Comparison of ENCODE assay signal across 8 mouse cellular contexts in genomic region chr19:10395174-10395573, GRCm38 (mm10). TPM values are rescaled to one million over a fixed set of nuclear protein-coding genes. Genes with fewer than 3 reads are reported as not detected.
A peak's percentile ranks its signal among the peaks of the same experiment; 100 is the strongest.
DNase-seq lines count a peak whose midpoint lies in the region; ATAC-seq lines count a peak whose summit lies in the region.

No protein-coding gene starts in this region.

- DNase-seq in cerebellum, adult 11 months, result peak; percentile 42
- DNase-seq in A20 (ENCODE audit: low read depth, low spot score), result peak; percentile 29
- DNase-seq in embryo, embryonic 9.5 days (ENCODE audit: extremely low spot score), result peak; percentile 53
- DNase-seq in lung, postnatal 10 days, result peak; percentile 28
- no peak for DNase-seq in gastrocnemius, adult 8-10 months (ENCODE audit: low spot score in 2 of 2)
- DNase-seq in thymus, postnatal 14 days, result no peak

- ATAC-seq in cerebellum, adult (ENCODE audit: insufficient number of reproducible peaks, low FRiP score, low TSS enrichment), result no peak
- no peak for ATAC-seq in erythroblast, adult 5-6 weeks (replicated peaks; ENCODE audit: low FRiP score, poor library complexity, severe bottlenecking)

RNA-seq across cellular contexts. Expression of gene Syt7, which starts 6.3 kb away (rescaled TPM):
- total RNA-seq in erythroblast, adult 5-6 weeks (2015; ENCODE audit: low replicate concordance), result not detected in 2 replicates
- total RNA-seq in erythroblast, adult 5-6 weeks (2017; ENCODE audit: low replicate concordance), result not detected in 2 replicates
- 1 to 10 TPM; 1.7 to 3.9 (median 2.8) TPM for total RNA-seq in gastrocnemius, adult 8-10 months (2022)

Comparison
In these comparisons a context has a peak if more than half of its experiments do, and no peak if none do; other contexts are left out.
1. DNase-seq: peak in cerebellum, adult 11 months (single experiment), A20 (single experiment), embryo, embryonic 9.5 days (single experiment) and lung, postnatal 10 days (single experiment); none in gastrocnemius, adult 8-10 months (0 of 2) and thymus, postnatal 14 days (single experiment).